Mouse (Mus musculus): ENCODE results near the gene Flvcr1.
A peak's percentile ranks its signal among the peaks of the same experiment; 100 is the strongest.
"Not testable (repeated sequence)": the region's sequence is repeated elsewhere in the genome, so short reads cannot be mapped to it uniquely, and the experiment has no call there.

Flvcr1 gene

DNA sequence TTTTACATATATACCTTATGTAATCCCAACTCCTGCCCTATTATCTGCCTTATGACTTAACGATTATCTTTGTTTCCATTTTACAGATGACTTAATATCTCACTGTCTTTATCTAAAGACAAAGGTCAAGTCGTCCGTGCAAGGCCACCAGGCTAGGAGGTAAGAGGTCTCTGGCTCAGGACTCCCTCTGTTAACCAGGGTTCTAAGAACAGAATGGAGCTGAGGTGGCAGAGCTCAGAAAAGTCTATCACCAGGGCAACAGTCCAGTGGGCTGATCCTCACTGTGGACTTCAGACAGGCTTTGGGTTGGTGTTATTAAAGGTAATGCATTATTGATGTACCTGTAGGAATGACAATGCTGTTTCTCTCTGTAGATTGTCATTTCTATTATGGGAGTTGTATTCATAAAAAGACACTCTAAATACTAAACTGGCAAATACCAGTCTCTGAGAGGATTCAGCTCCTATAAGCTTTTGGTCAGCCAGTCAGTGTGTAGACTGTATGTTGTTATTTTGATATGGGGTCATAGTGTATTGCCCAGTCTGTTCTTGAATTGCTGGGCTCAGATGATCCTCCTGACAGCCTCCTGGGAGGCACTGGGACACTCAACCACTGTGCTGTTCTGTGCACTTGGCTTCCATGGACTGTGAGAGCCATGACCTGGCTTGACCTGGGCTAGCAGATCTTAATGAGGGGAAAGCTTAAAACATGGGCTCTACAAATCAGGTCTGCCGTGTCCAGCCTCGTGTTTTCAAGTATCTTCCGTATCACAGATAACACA lies 10.8 kb upstream of the Flvcr1 start, which contains the start of gene Spata45:
Gene Spata45, plus strand, starts transcription at position 86 of the 781 bp plus-strand sequence.
- DNase-seq = no peak

DNA sequence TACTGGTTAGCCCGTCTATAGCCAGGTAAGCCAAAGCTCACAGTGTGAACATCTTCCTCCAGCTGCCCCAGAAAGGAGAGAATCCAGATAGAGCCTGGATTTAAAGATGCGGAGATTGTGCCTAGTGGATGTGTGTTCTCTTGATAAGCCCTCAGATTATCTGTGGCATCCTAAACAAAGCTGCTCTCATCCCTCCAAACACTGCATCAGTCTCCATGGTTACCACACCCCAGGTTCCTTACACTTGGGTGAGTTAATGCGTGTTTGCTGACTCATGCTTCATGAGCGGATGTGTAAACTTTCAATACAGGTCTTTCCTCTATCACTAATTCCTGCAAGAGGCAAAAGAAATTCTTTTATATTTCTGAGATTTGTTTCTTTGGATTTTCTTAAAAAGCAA lies 9.7 kb upstream of the Flvcr1 start:
- DNase-seq = no peak

DNA sequence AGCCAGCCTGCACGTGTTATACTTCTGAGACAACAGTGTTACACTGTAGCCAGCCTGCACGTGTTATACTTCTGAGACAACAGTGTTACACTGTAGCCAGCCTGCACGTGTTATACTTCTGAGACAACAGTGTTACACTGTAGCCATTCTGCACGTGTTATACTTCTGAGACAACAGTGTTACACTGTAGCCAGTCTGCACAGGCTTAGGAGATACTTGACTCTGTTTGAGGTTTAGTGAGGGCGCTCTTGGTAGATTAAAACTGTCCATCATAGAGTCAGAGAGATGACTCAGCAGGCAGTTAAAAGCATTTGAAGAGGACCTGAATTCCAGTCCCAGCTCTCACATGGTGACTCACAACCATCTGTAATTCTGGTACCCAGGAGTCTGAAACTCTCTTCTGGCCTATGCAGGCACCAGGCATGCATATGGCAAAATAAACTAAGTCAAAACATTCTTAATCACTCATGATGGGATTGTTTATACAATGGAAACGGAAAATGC lies 5.0 kb upstream of the Flvcr1 start:
- DNase-seq = not testable (repeated sequence)

- DNase-seq = no peak
These were observed 4.2 kb upstream of the Flvcr1 start for GRCm38 (mm10) chr1:191030182-191030581.

GRCm38 (mm10) chr1:191025016-191026012 lies 644 bp downstream of the Flvcr1 start:
- no peak for DNase-seq

DNA sequence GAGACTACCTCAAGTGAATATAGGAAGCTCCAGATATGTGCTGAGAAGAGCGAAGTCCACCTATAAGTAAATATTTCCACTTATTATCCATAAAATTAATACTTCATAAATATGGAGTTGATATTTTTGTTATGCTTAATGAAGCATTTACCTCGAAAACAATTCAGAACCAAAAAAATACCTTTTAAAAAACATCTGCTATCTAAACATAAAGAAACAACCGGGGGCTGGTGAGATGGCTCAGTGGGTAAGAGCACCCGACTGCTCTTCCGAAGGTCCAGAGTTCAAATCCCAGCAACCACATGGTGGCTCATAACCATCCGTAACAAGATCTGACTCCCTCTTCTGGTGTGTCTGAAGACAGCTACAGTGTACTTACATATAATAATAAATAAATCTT lies 2.2 kb downstream of the Flvcr1 start:
- DNase-seq = not testable (repeated sequence)

GRCm38 (mm10) chr1:191023140-191023539 lies 2.8 kb downstream of the Flvcr1 start:
- no peak for DNase-seq

- no peak for DNase-seq
These were observed 4.9 kb downstream of the Flvcr1 start for GRCm38 (mm10) chr1:191021016-191021415.

- no peak for DNase-seq
These were observed 5.6 kb downstream of the Flvcr1 start for GRCm38 (mm10) chr1:191020217-191020924.

- DNase-seq = no peak
These were observed 6.2 kb downstream of the Flvcr1 start for GRCm38 (mm10) chr1:191019803-191020202.

DNA sequence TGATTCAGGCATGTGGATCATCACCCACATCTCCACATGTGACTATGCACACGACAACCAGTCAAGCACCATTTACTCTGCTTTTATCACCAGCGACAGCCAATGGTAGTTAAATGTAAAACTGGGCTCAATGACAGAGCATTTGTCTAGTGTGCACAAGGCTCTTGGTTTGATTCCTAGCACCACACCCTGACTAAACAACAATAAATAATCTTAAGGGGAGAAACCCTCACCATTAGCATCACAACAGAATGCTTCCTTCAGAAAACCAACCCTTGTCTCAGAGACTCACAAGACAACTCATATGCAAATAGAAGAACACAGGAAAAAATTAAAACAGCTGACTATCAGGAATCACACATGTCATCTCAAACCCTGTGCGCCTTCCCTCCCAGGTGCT lies 11.7 kb downstream of the Flvcr1 start:
- no peak for DNase-seq

GRCm38 (mm10) chr1:191008707-191009106 lies 17.3 kb downstream of the Flvcr1 start:
- peak; percentile 22 to 28 for DNase-seq

DNA sequence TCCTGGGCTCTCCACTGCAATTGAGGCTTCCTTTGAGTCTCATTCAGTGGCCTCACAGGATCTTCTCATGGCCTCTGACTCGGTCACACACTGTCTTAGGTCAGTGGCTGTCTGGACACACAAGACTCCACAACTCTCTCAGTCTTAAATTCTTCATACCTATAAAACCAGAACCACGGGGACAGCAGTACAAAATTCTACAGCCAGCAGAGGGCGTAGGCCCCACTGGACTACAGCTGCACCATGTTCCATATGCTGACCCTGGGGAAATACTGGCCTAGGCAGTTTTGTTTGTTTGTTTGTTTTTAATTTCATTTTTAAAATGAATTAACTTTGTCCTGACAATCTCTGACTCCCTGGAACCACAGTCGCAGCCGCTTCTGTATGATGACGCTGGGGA lies 23.8 kb downstream of the Flvcr1 start:
- DNase-seq = peak in 1 of 2 experiments; percentile 26

- DNase-seq = no peak
These were observed 25.3 kb downstream of the Flvcr1 start for GRCm38 (mm10) chr1:191000686-191001085.

DNA sequence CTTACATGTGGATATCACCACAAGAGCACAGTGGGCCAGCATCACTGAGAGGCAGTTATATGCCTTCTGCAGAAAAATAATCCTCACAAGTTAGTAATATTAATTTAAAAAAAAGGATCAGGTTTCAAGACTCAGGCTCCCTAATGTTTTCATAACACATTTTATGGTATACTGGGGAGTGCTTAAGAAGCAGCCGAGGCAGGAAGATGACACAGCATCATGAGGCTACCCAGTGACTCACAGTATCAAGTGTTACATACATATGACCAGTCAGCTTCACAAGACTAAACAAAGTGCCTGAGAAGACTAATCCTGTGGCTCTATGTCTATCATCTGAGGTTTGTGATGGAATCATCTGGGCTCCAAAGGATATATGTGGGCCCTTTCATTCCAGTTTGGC lies 27.9 kb downstream of the Flvcr1 start:
- no peak for DNase-seq

- no peak for DNase-seq
These were observed 29.5 kb downstream of the Flvcr1 start for GRCm38 (mm10) chr1:190996346-190996877.

DNA sequence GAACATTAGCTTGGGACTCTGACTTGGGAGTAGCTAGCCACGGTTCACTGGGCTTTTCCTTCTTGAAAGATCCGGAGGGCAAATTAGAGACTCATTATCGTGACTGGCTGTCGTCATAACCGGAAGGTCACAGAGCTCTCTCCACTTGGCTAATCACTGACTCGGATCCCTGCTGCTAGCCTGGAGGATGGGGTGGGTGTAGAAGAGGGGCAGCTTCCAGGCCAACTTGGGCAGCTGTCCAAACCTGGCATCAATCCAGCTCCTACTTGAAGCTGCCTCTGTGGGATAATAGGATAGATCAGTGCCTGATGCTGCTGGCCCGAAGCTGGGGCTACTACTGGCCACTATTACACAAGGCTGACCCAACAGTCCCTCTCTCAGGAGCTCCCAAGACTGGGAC lies 30.4 kb downstream of the Flvcr1 start:
- no peak for DNase-seq

- DNase-seq = peak in 1 of 2 experiments; percentile 29
These were observed 36.4 kb downstream of the Flvcr1 start for GRCm38 (mm10) chr1:190989437-190990082.

- DNase-seq = peak; percentile 17 to 22
These were observed 44.5 kb downstream of the Flvcr1 start for GRCm38 (mm10) chr1:190981412-190981811.

GRCm38 (mm10) chr1:190980470-190980869 lies 45.5 kb downstream of the Flvcr1 start:
- no peak for DNase-seq

DNA sequence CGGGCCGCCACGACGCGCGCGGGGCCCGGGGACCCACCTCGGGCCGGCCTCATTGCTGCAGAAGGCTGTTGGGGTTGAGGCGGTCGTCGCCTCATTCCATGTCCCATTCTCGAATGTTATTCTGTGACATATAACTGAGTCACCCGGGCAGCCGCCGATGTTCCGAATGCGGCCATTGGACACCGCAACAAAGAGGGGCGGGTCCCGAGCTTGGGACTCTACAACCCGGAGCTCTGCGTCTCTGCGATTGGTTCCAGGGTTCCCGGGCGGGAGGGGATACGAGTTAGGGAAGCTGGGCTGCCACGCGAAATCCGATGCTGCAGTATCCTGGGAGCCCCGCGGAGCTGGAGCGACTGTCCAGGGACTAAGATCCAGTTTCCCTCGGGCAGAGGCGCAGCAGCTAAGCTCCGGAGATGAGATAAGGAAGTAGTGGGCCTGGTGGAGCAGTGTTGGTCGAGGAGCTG lies 46.8 kb downstream of the Flvcr1 start, which contains the start of gene Vash2:
Gene Vash2, minus strand, starts transcription at position 197 of the 464 bp plus-strand sequence.
- DNase-seq = peak; percentile 52 to 54

Measured in B cell, adult 2 months (primary cell).